In genomic region chr2:180740349-180740748, GRCm38 (mm10) we compare ENCODE assay signal across 38 mouse cellular contexts. TPM values are rescaled to one million over a fixed set of nuclear protein-coding genes. Genes with fewer than 3 reads are reported as not detected.
A peak's percentile ranks its signal among the peaks of the same experiment; 100 is the strongest.
DNase-seq lines count a peak whose midpoint lies in the region; ATAC-seq and TF ChIP-seq lines count a peak whose summit lies in the region.
"Had no signal": no experiment of that assay in that cellular context is flagged by ENCODE, and none has a peak within 500 bp of the region (broad histone marks: within the 10 kb centered on the region; RNA-seq: fewer than 3 reads in every experiment).

No protein-coding gene starts in this region.

- H3K4me2 ChIP-seq in liver, postnatal 0 days (ENCODE audit: low read depth, low read length) = no peak overlapping the region
- H3K4me2 ChIP-seq in liver, embryonic 11.5 days = no peak overlapping the region
- H3K4me2 ChIP-seq: heart, embryonic 15.5 days; hindbrain, embryonic 12.5 days; limb, embryonic 13.5 days; liver, embryonic 12.5 days; lung, embryonic 14.5 days; midbrain, embryonic 12.5 days; neural tube, embryonic 13.5 days; stomach, embryonic 15.5 days had no signal

- no peak overlapping the region for H3K9ac ChIP-seq in liver, postnatal 0 days (replicated peaks)
- H3K9ac ChIP-seq in liver, embryonic 11.5 days (ENCODE audit: low read depth, low read length) = no peak overlapping the region
- H3K9ac ChIP-seq in ES-E14 (ENCODE audit: insufficient read depth, low read depth, low read length, poor library complexity, severe bottlenecking) = peak overlapping the region; percentile 9; the same call in 1 of the 2 replicates
- H3K9ac ChIP-seq: heart, embryonic 15.5 days; hindbrain, embryonic 12.5 days; limb, embryonic 13.5 days; liver, embryonic 12.5 days; lung, embryonic 14.5 days; midbrain, embryonic 12.5 days; neural tube, embryonic 13.5 days; stomach, embryonic 15.5 days had no signal

- H3K4me1 ChIP-seq in liver, postnatal 0 days (ENCODE audit: insufficient read depth) = no peaks in the 10 kb centered on the region
- H3K4me1 ChIP-seq in liver, embryonic 11.5 days (replicated peaks; ENCODE audit: control insufficient read depth, insufficient read depth, low read length) = no peaks in the 10 kb centered on the region
- peaks cover 8 to 36% of the 10 kb centered on the region in 2 experiments; a peak in 3 of 4 replicates for H3K4me1 ChIP-seq in ES-E14 (ENCODE audit: control insufficient read depth in 2 of 2, insufficient read depth in 2 of 2, low read length in 2 of 2, poor library complexity in 1 of 2)
- peaks cover 3% of the 10 kb centered on the region; the same call in 1 of the 2 replicates for H3K4me1 ChIP-seq in bone marrow, adult 2 months (ENCODE audit: control insufficient read depth, insufficient read depth, low read length)
- H3K4me1 ChIP-seq: heart, embryonic 15.5 days; hindbrain, embryonic 12.5 days; limb, embryonic 13.5 days; liver, embryonic 12.5 days; midbrain, embryonic 12.5 days; neural tube, embryonic 13.5 days; stomach, embryonic 15.5 days had no signal

- TF ChIP-seq EP300 in liver, postnatal 0 days (IDR thresholded peaks at IDR 0.05; ENCODE audit: low read depth) = no peak

- TF ChIP-seq POLR2A in bone marrow, adult 2 months (IDR thresholded peaks at IDR 0.05; ENCODE audit: borderline replicate concordance, control insufficient read depth, low read depth, low read length) = no peak

- peaks cover 5% of the 10 kb centered on the region; the same call in 1 of the 2 replicates for H3K36me3 ChIP-seq in liver, postnatal 0 days (replicated peaks; ENCODE audit: insufficient read depth, low read length)
- no peaks in the 10 kb centered on the region for H3K36me3 ChIP-seq in liver, embryonic 11.5 days (ENCODE audit: control insufficient read depth, insufficient read depth, low read length)
- peaks cover 20% of the 10 kb centered on the region; the same call in 1 of the 2 replicates for H3K36me3 ChIP-seq in ES-E14 (ENCODE audit: control insufficient read depth, insufficient read depth, low read length, poor library complexity, severe bottlenecking)
- H3K36me3 ChIP-seq: heart, embryonic 15.5 days; hindbrain, embryonic 12.5 days; limb, embryonic 13.5 days; liver, embryonic 12.5 days; midbrain, embryonic 12.5 days; neural tube, embryonic 13.5 days; stomach, embryonic 15.5 days had no signal

- TF ChIP-seq CTCF in liver, postnatal 0 days (IDR thresholded peaks at IDR 0.05; ENCODE audit: low read depth) = peak; percentile 26; the same call in 1 of the 2 replicates
- peak; percentile 41; the same call in 1 of the 2 replicates for TF ChIP-seq CTCF in bone marrow, adult 2 months (IDR thresholded peaks at IDR 0.05; ENCODE audit: control insufficient read depth, insufficient read depth, low read length)

- DNase-seq in liver, postnatal 0 days = no peak
- DNase-seq in liver, embryonic 11.5 days (ENCODE audit: low spot score) = no peak
- peak; percentile 85 for DNase-seq in ES-E14 (ENCODE audit: low read depth, low spot score)
- no peak for DNase-seq in cerebellum, adult 18-20 months
- DNase-seq in spleen, postnatal 4 days (ENCODE audit: low spot score in 2 of 2) = no peak
- DNase-seq in frontal cortex, postnatal 10 days (ENCODE audit: low spot score in 2 of 2) = no peak
- DNase-seq: adrenal gland, postnatal 25 days; cerebellum, adult 2 months; cerebellum, postnatal 14 days; gastrocnemius, postnatal 36 days; kidney, adult 8-10 months; kidney, postnatal 4 days; lung, embryonic 14.5 days; lung, postnatal 14 days; thymus, postnatal 14 days had no signal

- no peak overlapping the region for H3K27ac ChIP-seq in liver, postnatal 0 days (ENCODE audit: low read depth)
- H3K27ac ChIP-seq in liver, embryonic 11.5 days (ENCODE audit: low read depth, low read length) = no peak overlapping the region
- peak overlapping the region; percentile 95 for H3K27ac ChIP-seq in ES-E14 (ENCODE audit: insufficient read depth, low read depth, low read length, poor library complexity, severe bottlenecking)
- H3K27ac ChIP-seq in bone marrow, adult 2 months (ENCODE audit: control insufficient read depth, insufficient read depth, low read depth, low read length, poor library complexity) = peak overlapping the region; percentile 50
- H3K27ac ChIP-seq: heart, embryonic 15.5 days; hindbrain, embryonic 12.5 days; kidney, postnatal 0 days; limb, embryonic 13.5 days; liver, embryonic 12.5 days; midbrain, embryonic 12.5 days; neural tube, embryonic 13.5 days; stomach, embryonic 15.5 days had no signal

- in situ Hi-C loops in ES-E14 (cut with MboI; ENCODE audit: low sequenced_read_pairs in 2 of 2, unreplicated experiment in 2 of 2) = no loop called here

- H3K4me3 ChIP-seq in liver, postnatal 0 days (ENCODE audit: low read depth, low read length) = no peak overlapping the region
- H3K4me3 ChIP-seq in liver, embryonic 11.5 days (ENCODE audit: low read depth, low read length) = no peak overlapping the region
- peak overlapping the region in 1 of 2 experiments; percentile 29; a peak in 1 of 4 replicates for H3K4me3 ChIP-seq in ES-E14 (ENCODE audit: insufficient read depth in 1 of 2, low read depth in 1 of 2, low read length in 2 of 2, poor library complexity in 1 of 2, severe bottlenecking in 1 of 2)
- H3K4me3 ChIP-seq in bone marrow, adult 2 months (replicated peaks; ENCODE audit: control insufficient read depth, low read depth, low read length) = no peak overlapping the region
- H3K4me3 ChIP-seq: erythroblast, embryonic 14.5 days; heart, embryonic 15.5 days; hindbrain, embryonic 12.5 days; limb, embryonic 13.5 days; liver, embryonic 12.5 days; midbrain, embryonic 12.5 days; myocyte; neural tube, embryonic 13.5 days; stomach, embryonic 15.5 days had no signal

- no peaks in the 10 kb centered on the region for H3K27me3 ChIP-seq in liver, postnatal 0 days (ENCODE audit: insufficient read depth, low read length)
- H3K27me3 ChIP-seq in liver, embryonic 11.5 days (replicated peaks; ENCODE audit: control insufficient read depth, insufficient read depth, low read length) = no peaks in the 10 kb centered on the region; the same call in 1 of the 2 replicates
- H3K27me3 ChIP-seq: hindbrain, embryonic 12.5 days; liver, embryonic 12.5 days; midbrain, embryonic 12.5 days; neural tube, embryonic 13.5 days had no signal

- no peaks in the 10 kb centered on the region for H3K9me3 ChIP-seq in liver, postnatal 0 days (ENCODE audit: low read length)
- H3K9me3 ChIP-seq in liver, embryonic 11.5 days (ENCODE audit: control insufficient read depth, low read length) = no peaks in the 10 kb centered on the region
- H3K9me3 ChIP-seq in ES-E14 (ENCODE audit: control insufficient read depth, insufficient read depth, low read depth, low read length) = no peaks in the 10 kb centered on the region
- H3K9me3 ChIP-seq: heart, embryonic 15.5 days; hindbrain, embryonic 12.5 days; limb, embryonic 13.5 days; liver, embryonic 12.5 days; midbrain, embryonic 12.5 days; neural tube, embryonic 13.5 days; stomach, embryonic 15.5 days had no signal

- ATAC-seq in liver, postnatal 0 days = no peak
- no peak for ATAC-seq in liver, embryonic 11.5 days (replicated peaks; ENCODE audit: low FRiP score)
- peak; percentile 71 for ATAC-seq in neutrophil, adult 5-6 weeks (ENCODE audit: extremely low read depth, insufficient number of reproducible peaks, low FRiP score, poor library complexity, severe bottlenecking)
- ATAC-seq: forebrain, embryonic 14.5 days; intestine, embryonic 16.5 days; liver, embryonic 12.5 days had no signal

- WGBS in liver, postnatal 0 days (ENCODE audit: insufficient replicate concordance) = 41% methylated on average over 3 of the region's 3 CpGs
- 26% methylated on average over 3 of the region's 3 CpGs for WGBS in liver, embryonic 11.5 days
- WGBS in bone marrow, adult 2 months = 67% methylated on average over 3 of the region's 3 CpGs

TF ChIP-seq in ES-E14, 5 proteins besides CTCF, POLR2A, EP300 and RAD21:
- TF ChIP-seq HCFC1 (IDR thresholded peaks at IDR 0.05; ENCODE audit: borderline replicate concordance, insufficient read depth, low read length) (no peak), ZNF384 (IDR thresholded peaks at IDR 0.05; ENCODE audit: low read depth, low read length) (no peak), ZC3H11A (IDR thresholded peaks at IDR 0.05; ENCODE audit: borderline replicate concordance, low read depth, low read length) (no peak), CHD2 (IDR thresholded peaks at IDR 0.05; ENCODE audit: low read depth, low read length) (no peak), MAFK (IDR thresholded peaks at IDR 0.05; ENCODE audit: insufficient read depth, low read depth, low read length) (no peak)

RNA-seq across cellular contexts. Expression of gene Slc17a9, which starts 15.3 kb away (rescaled TPM):
- 5.2 and 6.0 TPM in 2 replicates for polyA plus RNA-seq in liver, postnatal 0 days (2015; fragmentation: Nextera tagmentation; extraction: Ambion mirVana)
- polyA plus RNA-seq in liver, embryonic 11.5 days (2014; fragmentation: Nextera tagmentation; extraction: Ambion mirVana) = 4.3 and 4.7 TPM in 2 replicates
- total RNA-seq in ES-E14 (2012; rRNA removed) = 12.0 and 28.1 TPM in 2 replicates
- 19.4 and 35.6 TPM in 2 replicates for polyA plus RNA-seq in bone marrow, adult 2 months (2011; ENCODE audit: insufficient read depth, insufficient read length, low replicate concordance, missing spikeins)
- 10.2 and 12.1 TPM in 2 replicates for total RNA-seq in neutrophil, adult 5-6 weeks (2017)
- total RNA-seq: gastrocnemius, adult 18-20 months had no signal
- polyA plus RNA-seq: forebrain, embryonic 14.5 days; midbrain, postnatal 0 days had no signal

RNA-seq across cellular contexts. Expression of gene Gid8, which starts 30.4 kb away (rescaled TPM):
- 68.2 and 71.3 TPM in 2 replicates for polyA plus RNA-seq in liver, postnatal 0 days (2015; fragmentation: Nextera tagmentation; extraction: Ambion mirVana)
- polyA plus RNA-seq in liver, embryonic 11.5 days (2014; fragmentation: Nextera tagmentation; extraction: Ambion mirVana) = 95.7 and 102 TPM in 2 replicates
- 57.8 and 64.7 TPM in 2 replicates for total RNA-seq in ES-E14 (2012; rRNA removed)
- 79.0 and 81.5 TPM in 2 replicates for polyA plus RNA-seq in bone marrow, adult 2 months (2011; ENCODE audit: insufficient read depth, insufficient read length, low replicate concordance, missing spikeins)
- 66.9 and 77.9 TPM in 2 replicates for total RNA-seq in neutrophil, adult 5-6 weeks (2017)

RNA-seq across cellular contexts. Expression of gene Dido1, which starts 30.6 kb away (rescaled TPM):
- polyA plus RNA-seq in liver, postnatal 0 days (2015; fragmentation: Nextera tagmentation; extraction: Ambion mirVana) = 6.5 and 8.7 TPM in 2 replicates
- 28.7 and 29.8 TPM in 2 replicates for polyA plus RNA-seq in liver, embryonic 11.5 days (2014; fragmentation: Nextera tagmentation; extraction: Ambion mirVana)
- 84.7 and 90.6 TPM in 2 replicates for total RNA-seq in ES-E14 (2012; rRNA removed)
- 15.5 and 36.0 TPM in 2 replicates for polyA plus RNA-seq in bone marrow, adult 2 months (2011; ENCODE audit: insufficient read depth, insufficient read length, low replicate concordance, missing spikeins)
- 102 and 114 TPM in 2 replicates for total RNA-seq in neutrophil, adult 5-6 weeks (2017)

RNA-seq across cellular contexts. Expression of gene Bhlhe23, which starts 36.4 kb away (rescaled TPM):
- polyA plus RNA-seq in liver, postnatal 0 days (2015; fragmentation: Nextera tagmentation; extraction: Ambion mirVana) = not detected in 2 replicates
- polyA plus RNA-seq in liver, embryonic 11.5 days (2014; fragmentation: Nextera tagmentation; extraction: Ambion mirVana) = not detected in 2 replicates
- total RNA-seq in ES-E14 (2012; rRNA removed) = 0.11 and 0.18 TPM in 2 replicates
- not detected in 2 replicates for polyA plus RNA-seq in bone marrow, adult 2 months (2011; ENCODE audit: insufficient read depth, insufficient read length, low replicate concordance, missing spikeins)
- total RNA-seq in neutrophil, adult 5-6 weeks (2017) = not detected in 2 replicates
- total RNA-seq: adrenal gland, postnatal 25 days; gastrocnemius, adult 18-20 months; gastrocnemius, postnatal 36 days; heart, adult 8-10 months; heart, postnatal 25 days; layer of hippocampus, adult 8-10 months; layer of hippocampus, postnatal 25 days; left cerebral cortex, adult 8-10 months had no signal
- polyA plus RNA-seq: cerebellum, adult 2 months; cortical plate, adult 2 months; embryonic facial prominence, embryonic 14.5 days; erythroblast, embryonic 14.5 days; heart, embryonic 15.5 days; intestine, embryonic 16.5 days; kidney, postnatal 0 days; liver, embryonic 12.5 days; lung, embryonic 14.5 days; myocyte had no signal

Comparison
In these comparisons a context has a peak if more than half of its experiments do, and no peak if none do; other contexts are left out.
1. H3K27ac ChIP-seq: peak in ES-E14 (single experiment) and bone marrow, adult 2 months (single experiment); none in liver, postnatal 0 days (single experiment) and liver, embryonic 11.5 days (single experiment).